Mouse (Mus musculus) E14TG2a.4 (cell line): ENCODE data around the gene Apln.

ENCODE experiments used
- H3K27me3 ChIP-seq: 2 replicates; pipeline ENCODE4 v1.6.1; 2014; ENCODE audit warnings: low read length, control low read depth; ENCODE audit not compliant: insufficient read depth
- H3K36me3 ChIP-seq: 2 replicates; pipeline ENCODE4 v1.6.1; 2014; ENCODE audit warnings: low read length, control low read depth; ENCODE audit not compliant: insufficient read depth
- H3K4me1 ChIP-seq: replicated peaks from 2 replicates; pipeline ENCODE4 v1.6.1; 2014; ENCODE audit warnings: low read depth, low read length, control low read depth
- H3K4me3 ChIP-seq: replicated peaks from 2 replicates; pipeline ENCODE4 v1.5.1; 2014; ENCODE audit warnings: mild to moderate bottlenecking, low read length
- H3K9me3 ChIP-seq: 2 replicates; pipeline ENCODE4 v1.6.1; 2014; ENCODE audit warnings: low read length, control low read depth
- CTCF ChIP-seq: conservative IDR thresholded peaks from 2 replicates; pipeline ENCODE4 v1.5.1; 2014; ENCODE audit warnings: low read length
- NANOG ChIP-seq: IDR thresholded peaks from 2 replicates; pipeline ENCODE4 v1.6.1; 2014; ENCODE audit warnings: borderline replicate concordance, low read length, mixed read lengths
- POU5F1 ChIP-seq: IDR thresholded peaks from 2 replicates; pipeline ENCODE4 v1.6.1; 2014; ENCODE audit warnings: low read length, borderline replicate concordance

The Apln gene

GRCm38 (mm10) chrX:48001151-48001550 lies 33.5 kb downstream of the Apln start:
- no peaks in the 10 kb centered on the region for H3K27me3 ChIP-seq
- TF ChIP-seq POU5F1 = no peak
- no peaks in the 10 kb centered on the region for H3K4me1 ChIP-seq
- no peak overlapping the region for H3K4me3 ChIP-seq
- H3K36me3 ChIP-seq = no peaks in the 10 kb centered on the region
- no peaks in the 10 kb centered on the region for H3K9me3 ChIP-seq

GRCm38 (mm10) chrX:47998412-47998811 lies 36.2 kb downstream of the Apln start:
- TF ChIP-seq CTCF (no peak), POU5F1 (no peak), NANOG (no peak)
- H3K4me3 ChIP-seq = no peak overlapping the region
- H3K36me3 ChIP-seq = no peaks in the 10 kb centered on the region
- H3K27me3 ChIP-seq = no peaks in the 10 kb centered on the region
- H3K9me3 ChIP-seq = no peaks in the 10 kb centered on the region
- H3K4me1 ChIP-seq = 0 out of 2 replicates have a peak, but pooled peaks cover 6% of the 10 kb centered on the region

- H3K4me3 ChIP-seq = no peak overlapping the region
- H3K27me3 ChIP-seq = peaks cover 4% of the 10 kb centered on the region; the same call in 1 of the 2 replicates
- H3K9me3 ChIP-seq = no peaks in the 10 kb centered on the region
- H3K4me1 ChIP-seq = 0 out of 2 replicates have a peak, but pooled peaks cover 6% of the 10 kb centered on the region
- no peak for TF ChIP-seq NANOG
- peak; percentile 49 for TF ChIP-seq CTCF
- TF ChIP-seq POU5F1 = no peak
- no peaks in the 10 kb centered on the region for H3K36me3 ChIP-seq
Measured at GRCm38 (mm10) chrX:47992606-47993005, 42.0 kb downstream of the Apln start.

GRCm38 (mm10) chrX:47988024-47988423 lies 46.6 kb downstream of the Apln start:
- TF ChIP-seq CTCF (no peak), NANOG (no peak)
- H3K9me3 ChIP-seq = no peaks in the 10 kb centered on the region
- peaks cover 2% of the 10 kb centered on the region; the same call in 1 of the 2 replicates for H3K27me3 ChIP-seq
- H3K36me3 ChIP-seq = no peaks in the 10 kb centered on the region
- H3K4me3 ChIP-seq = no peak overlapping the region
- H3K4me1 ChIP-seq = no peaks in the 10 kb centered on the region

GRCm38 (mm10) chrX:47985000-47985619 lies 49.5 kb downstream of the Apln start:
- H3K4me3 ChIP-seq = no peak overlapping the region
- no peak for TF ChIP-seq POU5F1
- 0 out of 2 replicates have a peak, but pooled peaks have one; percentile 18 for TF ChIP-seq CTCF
- no peaks in the 10 kb centered on the region for H3K36me3 ChIP-seq
- H3K4me1 ChIP-seq = no peaks in the 10 kb centered on the region
- no peaks in the 10 kb centered on the region for H3K9me3 ChIP-seq
- H3K27me3 ChIP-seq = no peaks in the 10 kb centered on the region

GRCm38 (mm10) chrX:47977078-47977477 lies 57.6 kb downstream of the Apln start:
- H3K27me3 ChIP-seq = no peaks in the 10 kb centered on the region
- 0 out of 2 replicates have a peak, but pooled peaks cover 2% of the 10 kb centered on the region for H3K4me1 ChIP-seq
- no peaks in the 10 kb centered on the region for H3K36me3 ChIP-seq
- no peak overlapping the region for H3K4me3 ChIP-seq
- TF ChIP-seq CTCF (no peak), NANOG (no peak), POU5F1 (no peak)
- peaks cover 16% of the 10 kb centered on the region for H3K9me3 ChIP-seq

- H3K27me3 ChIP-seq = no peaks in the 10 kb centered on the region
- H3K4me1 ChIP-seq = peaks cover 7% of the 10 kb centered on the region; the same call in 1 of the 2 replicates
- H3K9me3 ChIP-seq = peaks cover 16% of the 10 kb centered on the region
- TF ChIP-seq CTCF (no peak), NANOG (no peak), POU5F1 (no peak)
- H3K4me3 ChIP-seq = no peak overlapping the region
- H3K36me3 ChIP-seq = no peaks in the 10 kb centered on the region
Measured at GRCm38 (mm10) chrX:47976551-47976950, 58.1 kb downstream of the Apln start.
